Mouse (Mus musculus) megakaryocyte, embryonic 14.5 days (primary cell): ENCODE measurements around the gene Nav1.

ENCODE experiments used
- FLI1 ChIP-seq: IDR thresholded peaks from 2 replicates; pipeline ENCODE4 v1.6.1; 2012; ENCODE audit warnings: low read length, inconsistent platforms, mixed read lengths
- GATA1 ChIP-seq: IDR thresholded peaks from 3 replicates; pipeline ENCODE4 v1.6.1; 2012; ENCODE audit warnings: mixed read lengths, low read length, inconsistent platforms, borderline replicate concordance

DNA sequence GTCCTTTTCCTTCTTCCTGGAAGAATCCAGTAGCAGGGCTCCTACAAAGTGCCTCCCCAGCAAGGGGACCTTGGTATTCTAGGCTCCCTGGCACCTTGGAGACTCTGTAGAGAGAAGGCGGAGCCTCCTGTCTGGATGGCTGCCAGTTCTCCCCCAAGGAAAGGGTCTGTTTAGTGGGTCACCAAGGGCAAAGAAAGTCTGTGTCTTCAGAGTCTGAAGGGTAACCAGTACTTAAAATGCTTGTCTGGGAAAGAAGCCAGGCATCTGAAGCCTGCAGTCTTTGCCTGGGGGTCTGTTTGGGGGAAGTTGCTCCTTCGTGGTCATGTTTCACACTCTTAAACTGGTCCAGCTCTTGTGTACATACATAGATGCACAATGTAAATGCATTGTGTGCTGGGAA, 29.3 kb downstream of the Nav1 start:
- TF ChIP-seq GATA1 (no peak), FLI1 (no peak)
